Mouse (Mus musculus) R1 (cell line): ENCODE results near the gene Oaf.

ENCODE experiments used
- DNase-seq: peaks from one replicate; pipeline ENCODE4 v3.0.0-alpha.2; 2018; ENCODE audit warnings: low read depth, low spot score

Gene Oaf

GRCm38 (mm10) chr9:43245801-43246570 is 6.3 kb upstream of the Oaf start:
- no peak for DNase-seq

GRCm38 (mm10) chr9:43242432-43242831 is 2.7 kb upstream of the Oaf start:
- DNase-seq = no peak

DNA sequence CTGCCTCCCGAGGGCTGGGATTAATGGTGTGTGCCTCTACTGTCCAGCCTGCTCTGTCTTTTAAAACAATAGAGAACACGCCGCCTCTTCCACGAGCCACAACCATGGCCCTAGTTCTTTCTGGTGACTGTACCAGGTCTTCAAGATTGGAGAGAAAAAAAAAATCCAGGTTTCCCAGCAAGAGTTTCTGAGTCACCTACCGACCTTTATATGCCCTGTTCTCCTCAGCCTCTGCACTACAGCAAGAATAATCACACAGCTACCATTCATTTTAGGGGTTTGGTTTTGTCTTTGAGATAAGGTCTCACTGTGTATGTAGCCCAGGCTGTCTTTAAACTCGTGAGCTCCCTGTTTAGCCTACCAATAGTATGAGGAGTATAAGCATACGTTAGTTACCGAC is 2.3 kb upstream of the Oaf start:
- DNase-seq = no peak

GRCm38 (mm10) chr9:43241291-43241690 is 1.6 kb upstream of the Oaf start:
- DNase-seq = no peak

DNA sequence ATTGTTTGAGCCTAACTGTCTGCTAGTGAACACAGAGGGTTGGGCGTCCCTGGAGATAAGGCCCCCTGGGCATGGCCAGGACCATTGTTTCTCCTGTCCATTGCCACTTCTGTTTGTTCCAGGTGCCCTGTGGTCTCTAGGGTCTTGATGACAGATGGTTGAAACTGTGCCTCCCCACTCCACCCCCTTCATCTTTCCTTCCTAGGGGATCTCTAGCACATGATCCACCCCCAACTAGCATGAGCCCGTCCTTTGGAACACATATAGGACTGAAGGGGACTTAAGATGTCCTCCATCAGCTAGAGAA is 836 bp upstream of the Oaf start:
- DNase-seq = no peak

- DNase-seq = peak; percentile 37
These were observed 823 bp downstream of the Oaf start for GRCm38 (mm10) chr9:43238631-43239545.

- DNase-seq = no peak
These were observed 1.5 kb downstream of the Oaf start for GRCm38 (mm10) chr9:43238167-43238566.

- DNase-seq = no peak
These were observed 2.5 kb downstream of the Oaf start for GRCm38 (mm10) chr9:43237111-43237775.

- DNase-seq = no peak
These were observed 3.1 kb downstream of the Oaf start for GRCm38 (mm10) chr9:43236576-43236975.

DNA sequence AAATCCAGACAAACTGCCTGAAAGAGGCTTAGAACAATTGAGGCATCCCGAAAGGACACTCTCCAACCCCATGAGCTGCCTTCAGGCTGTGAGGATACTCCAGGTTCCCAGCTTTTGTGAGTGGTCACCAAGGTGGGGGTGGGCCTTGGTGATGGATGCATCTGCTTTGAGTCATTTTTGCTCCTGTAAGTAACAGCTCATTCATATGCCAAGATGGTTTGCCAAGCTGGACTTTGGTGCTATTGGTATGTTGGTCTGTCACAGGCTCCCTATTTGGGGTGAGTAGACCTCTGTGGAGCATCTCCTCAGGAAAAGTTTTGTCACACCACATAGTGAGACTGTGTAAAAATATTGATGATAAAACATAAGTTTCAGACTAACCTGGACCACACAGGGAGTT is 3.6 kb downstream of the Oaf start:
- DNase-seq = no peak

- DNase-seq = no peak
These were observed 4.4 kb downstream of the Oaf start for GRCm38 (mm10) chr9:43235336-43235735.

DNA sequence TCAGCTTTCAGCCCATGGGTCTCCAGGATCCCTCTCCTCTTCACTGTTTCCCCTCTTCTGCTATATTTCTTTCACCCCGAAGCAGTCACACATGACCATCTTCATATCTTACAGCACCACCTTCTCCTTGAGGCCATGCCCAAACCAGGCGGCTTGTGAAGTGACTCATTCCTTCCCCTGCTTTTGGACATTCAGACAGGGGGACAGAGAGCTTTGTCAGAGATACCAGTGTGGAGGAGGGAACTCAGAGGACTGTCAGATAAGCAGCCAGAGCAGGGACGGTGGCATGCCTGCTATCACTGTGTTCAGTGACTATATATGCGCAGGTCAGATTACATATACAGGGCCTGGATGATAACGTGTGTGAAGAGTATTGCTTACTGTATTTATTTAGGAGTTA is 5.2 kb downstream of the Oaf start:
- DNase-seq = no peak

- no peak for DNase-seq
These were observed 6.2 kb downstream of the Oaf start for GRCm38 (mm10) chr9:43233515-43233914.

DNA sequence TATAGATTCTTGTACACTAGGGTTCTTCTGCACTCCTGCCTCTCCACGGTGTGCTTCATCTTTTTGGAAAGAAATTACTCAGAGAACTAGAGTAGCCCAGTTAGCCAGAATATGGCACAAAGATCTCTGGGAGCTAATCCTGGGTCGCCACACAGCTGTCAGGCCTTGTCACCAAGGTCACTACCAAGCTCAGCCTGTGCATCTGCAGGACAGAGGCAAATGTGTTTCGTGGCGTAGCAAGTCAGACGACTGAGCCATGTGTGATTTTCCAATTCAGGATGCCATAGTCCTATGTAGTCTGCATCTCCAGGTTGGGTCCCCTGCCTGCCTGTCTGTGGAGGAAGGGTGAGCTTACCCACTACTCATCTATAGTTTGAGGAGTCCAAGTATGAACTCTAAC is 6.7 kb downstream of the Oaf start:
- DNase-seq = no peak

- no peak for DNase-seq
These were observed 7.4 kb downstream of the Oaf start for GRCm38 (mm10) chr9:43232286-43232685.

DNA sequence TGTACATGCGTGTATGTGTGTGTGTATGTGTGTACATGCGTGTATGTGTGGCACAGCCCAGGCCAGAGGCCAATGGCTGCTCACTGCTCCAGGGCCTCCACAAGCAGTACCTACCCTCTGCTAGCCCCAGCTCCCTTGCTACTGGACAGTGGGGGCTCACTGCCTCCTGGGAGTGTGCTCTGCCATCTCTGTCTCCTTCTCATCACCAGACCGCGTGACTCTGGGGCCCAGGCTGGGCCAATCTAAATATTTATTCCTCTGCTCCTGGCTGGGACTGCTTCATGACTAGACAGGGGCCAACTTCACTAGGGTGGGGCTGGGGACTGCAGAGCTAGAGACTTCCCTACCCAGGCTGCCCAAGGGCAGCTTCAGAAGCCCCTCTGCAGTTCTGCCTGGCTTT is 7.9 kb downstream of the Oaf start:
- DNase-seq = no peak

GRCm38 (mm10) chr9:43230886-43231285 is 8.8 kb downstream of the Oaf start:
- DNase-seq = no peak

- DNase-seq = no peak
These were observed 9.7 kb downstream of the Oaf start for GRCm38 (mm10) chr9:43229962-43230361.

- no peak for DNase-seq
These were observed 10.3 kb downstream of the Oaf start for GRCm38 (mm10) chr9:43229398-43229895.

- no peak for DNase-seq
These were observed 11.0 kb downstream of the Oaf start for GRCm38 (mm10) chr9:43228745-43229144.

GRCm38 (mm10) chr9:43227626-43228025 is 12.1 kb downstream of the Oaf start:
- DNase-seq = no peak

- no peak for DNase-seq
These were observed 13.0 kb downstream of the Oaf start for GRCm38 (mm10) chr9:43226573-43227160.
